Mouse (Mus musculus): ENCODE measurements at regions not wholly inside any gene's neighbourhood (a gene's known extent, or its start where the extent isn't known, plus 50 kb on each side); places are given as distances from the start of the nearest gene placed in this dataset.

DNA sequence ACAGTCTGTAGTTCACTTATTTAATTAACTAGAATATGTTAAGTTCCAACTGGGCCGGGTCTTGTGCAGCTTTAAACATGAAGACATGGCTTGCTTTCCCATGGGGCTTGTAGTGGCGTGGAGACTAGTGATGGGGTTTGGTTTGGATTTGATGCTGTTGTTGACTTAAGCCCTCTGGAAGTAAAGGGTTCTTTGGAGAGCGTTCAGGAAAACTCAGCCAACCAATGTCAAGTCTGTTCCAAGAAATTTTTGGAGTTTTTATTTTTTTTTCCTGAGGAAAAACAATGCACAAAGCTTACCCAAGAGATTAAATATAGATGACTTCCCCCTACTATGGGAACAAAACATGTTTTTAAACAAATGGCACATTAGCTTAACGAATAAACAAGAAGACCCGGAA is 67.3 kb upstream of the Galnt15 start:
- Histone ChIP-seq H3K9me3 (ENCODE audit: control insufficient read depth, low read length) (no peaks in the 10 kb centered on the region), H3K4me1 (ENCODE audit: control insufficient read depth, insufficient read depth, low read length) (peaks cover 5% of the 10 kb centered on the region; the same call in 1 of the 2 replicates), H3K36me3 (ENCODE audit: control insufficient read depth, insufficient read depth, low read length) (no peaks in the 10 kb centered on the region), H3K27me3 (ENCODE audit: control insufficient read depth, insufficient read depth, low read length) (no peaks in the 10 kb centered on the region), H3K4me2 (replicated peaks; ENCODE audit: low read depth, low read length, severe bottlenecking) (no peak overlapping the region), H3K9ac (ENCODE audit: low read depth, low read length, severe bottlenecking) (no peak overlapping the region), H3K4me3 (replicated peaks; ENCODE audit: low read length) (no peak overlapping the region), H3K27ac (replicated peaks; ENCODE audit: low read depth, low read length) (no peak overlapping the region)
- 80% methylated on average over 5 of the region's 5 CpGs for WGBS
- no peak for TF ChIP-seq POLR2A (IDR thresholded peaks at IDR 0.05; ENCODE audit: borderline replicate concordance, extremely low read depth, insufficient read depth, insufficient read length)
- DNase-seq (ENCODE audit: low spot score) (no peak), ATAC-seq (ENCODE audit: low FRiP score, low read depth) (no peak)

DNA sequence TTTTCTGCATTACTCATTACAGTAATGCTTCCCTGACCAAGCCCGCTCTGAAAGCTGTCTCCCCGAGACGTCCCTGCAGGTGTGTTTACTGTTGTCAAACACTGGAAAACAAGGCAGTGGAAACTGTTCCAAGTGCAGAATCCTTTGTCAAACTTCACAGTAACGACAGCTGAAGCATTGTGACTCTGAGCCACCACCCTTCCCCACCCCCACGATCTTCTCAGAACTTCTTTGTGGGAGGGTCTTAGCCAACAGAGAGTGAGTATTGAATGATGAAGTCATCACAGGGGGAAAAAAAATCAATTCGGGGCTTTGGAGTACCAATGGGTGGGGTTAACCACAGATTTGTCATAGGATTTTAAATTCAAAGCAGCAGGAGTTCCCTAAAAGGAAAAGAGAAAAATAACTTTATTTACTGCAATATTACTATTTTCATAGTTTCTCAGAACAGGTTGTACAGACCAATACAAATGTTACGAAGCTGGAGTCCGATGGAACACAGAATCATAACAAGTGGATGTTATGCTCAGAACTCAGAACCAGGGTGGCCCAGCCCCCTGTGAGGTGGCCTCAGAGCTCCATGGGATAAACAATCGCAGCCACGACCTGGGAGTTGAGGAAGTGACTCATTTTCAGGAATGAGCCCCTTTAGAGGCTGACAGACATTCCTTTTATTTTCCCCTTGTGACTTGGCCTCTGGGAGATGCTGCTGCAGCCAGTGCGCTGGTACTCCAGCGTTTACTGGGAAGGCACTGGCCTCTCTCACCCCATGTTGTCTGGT is 65.5 kb upstream of the Galnt15 start:
- Histone ChIP-seq H3K27ac (replicated peaks; ENCODE audit: low read depth, low read length) (no peak overlapping the region), H3K4me3 (replicated peaks; ENCODE audit: low read length) (no peak overlapping the region), H3K9me3 (ENCODE audit: control insufficient read depth, low read length) (no peaks in the 10 kb centered on the region), H3K36me3 (ENCODE audit: control insufficient read depth, insufficient read depth, low read length) (no peaks in the 10 kb centered on the region), H3K9ac (ENCODE audit: low read depth, low read length, severe bottlenecking) (no peak overlapping the region), H3K27me3 (ENCODE audit: control insufficient read depth, insufficient read depth, low read length) (no peaks in the 10 kb centered on the region), H3K4me1 (ENCODE audit: control insufficient read depth, insufficient read depth, low read length) (peaks cover 5% of the 10 kb centered on the region; the same call in 1 of the 2 replicates), H3K4me2 (replicated peaks; ENCODE audit: low read depth, low read length, severe bottlenecking) (no peak overlapping the region)
- TF ChIP-seq POLR2A (IDR thresholded peaks at IDR 0.05; ENCODE audit: borderline replicate concordance, extremely low read depth, insufficient read depth, insufficient read length): no peak
- 59% methylated on average over 12 of the region's 12 CpGs for WGBS
- DNase-seq (ENCODE audit: low spot score): no peak
- no peak for ATAC-seq (ENCODE audit: low FRiP score, low read depth)

DNA sequence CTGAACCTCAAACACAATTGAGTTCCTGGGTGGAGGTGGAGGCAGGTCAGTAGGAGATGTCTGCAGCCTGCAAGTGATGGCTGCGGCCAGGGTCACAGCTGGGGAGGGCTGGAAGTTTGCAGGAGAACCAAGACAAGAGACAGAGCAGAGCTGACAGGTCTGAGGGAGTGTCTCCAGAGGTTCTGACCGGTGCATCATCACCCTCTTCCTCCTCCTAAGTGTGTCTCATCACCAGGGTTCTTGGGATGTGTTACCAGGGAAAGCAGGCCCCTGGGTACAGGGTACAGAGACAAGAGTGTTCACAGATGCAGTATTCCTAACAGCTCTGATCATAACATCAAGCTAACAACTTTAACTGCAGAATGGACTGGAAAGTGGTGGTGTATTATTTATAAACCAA is 64.7 kb upstream of the Galnt15 start:
- H3K9ac ChIP-seq (ENCODE audit: low read depth, low read length, severe bottlenecking): no peak overlapping the region
- H3K9me3 ChIP-seq (ENCODE audit: control insufficient read depth, low read length): no peaks in the 10 kb centered on the region
- 53% methylated on average over 2 of the region's 2 CpGs for WGBS
- TF ChIP-seq POLR2A (IDR thresholded peaks at IDR 0.05; ENCODE audit: borderline replicate concordance, extremely low read depth, insufficient read depth, insufficient read length): no peak
- no peak overlapping the region for H3K4me3 ChIP-seq (replicated peaks; ENCODE audit: low read length)
- H3K27me3 ChIP-seq (ENCODE audit: control insufficient read depth, insufficient read depth, low read length): no peaks in the 10 kb centered on the region
- ATAC-seq (ENCODE audit: low FRiP score, low read depth) (no peak), DNase-seq (ENCODE audit: low spot score) (no peak)
- H3K4me1 ChIP-seq (ENCODE audit: control insufficient read depth, insufficient read depth, low read length): peaks cover 5% of the 10 kb centered on the region; the same call in 1 of the 2 replicates
- H3K27ac ChIP-seq (replicated peaks; ENCODE audit: low read depth, low read length): no peak overlapping the region
- H3K4me2 ChIP-seq (replicated peaks; ENCODE audit: low read depth, low read length, severe bottlenecking): no peak overlapping the region
- H3K36me3 ChIP-seq (ENCODE audit: control insufficient read depth, insufficient read depth, low read length): no peaks in the 10 kb centered on the region

GRCm38 (mm10) chr14:31964831-31965230 is 64.0 kb upstream of the Galnt15 start:
- 76% methylated on average over 4 of the region's 4 CpGs for WGBS
- Histone ChIP-seq H3K4me3 (replicated peaks; ENCODE audit: low read length) (no peak overlapping the region), H3K4me1 (ENCODE audit: control insufficient read depth, insufficient read depth, low read length) (peaks cover 5% of the 10 kb centered on the region; the same call in 1 of the 2 replicates), H3K9me3 (ENCODE audit: control insufficient read depth, low read length) (no peaks in the 10 kb centered on the region), H3K36me3 (ENCODE audit: control insufficient read depth, insufficient read depth, low read length) (no peaks in the 10 kb centered on the region), H3K4me2 (replicated peaks; ENCODE audit: low read depth, low read length, severe bottlenecking) (no peak overlapping the region), H3K27ac (replicated peaks; ENCODE audit: low read depth, low read length) (no peak overlapping the region), H3K27me3 (ENCODE audit: control insufficient read depth, insufficient read depth, low read length) (no peaks in the 10 kb centered on the region), H3K9ac (ENCODE audit: low read depth, low read length, severe bottlenecking) (no peak overlapping the region)
- DNase-seq (ENCODE audit: low spot score): no peak
- no peak for TF ChIP-seq POLR2A (IDR thresholded peaks at IDR 0.05; ENCODE audit: borderline replicate concordance, extremely low read depth, insufficient read depth, insufficient read length)
- no peak for ATAC-seq (ENCODE audit: low FRiP score, low read depth)

DNA sequence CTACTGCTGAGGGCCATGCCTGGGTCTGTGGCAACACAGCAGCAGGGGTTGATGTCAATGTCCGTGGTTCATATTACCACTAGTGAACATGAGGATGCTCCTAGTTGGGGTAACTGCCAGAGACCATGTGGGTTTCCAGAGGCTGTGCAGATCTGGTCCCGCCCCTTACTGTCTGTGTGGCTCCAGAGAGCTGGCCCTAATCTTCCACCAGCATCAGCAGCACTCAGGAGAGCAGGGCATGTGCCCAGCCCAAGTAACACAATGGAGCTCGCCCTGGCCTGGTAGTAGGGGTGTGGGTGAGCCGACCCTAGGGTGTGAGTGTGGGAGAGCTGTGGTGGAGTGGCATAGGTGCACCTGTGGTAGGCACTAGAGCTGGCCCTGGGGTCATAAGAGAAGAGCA is 59.3 kb upstream of the Galnt15 start:
- no peak overlapping the region for H3K4me3 ChIP-seq (replicated peaks; ENCODE audit: low read length)
- no peak for DNase-seq (ENCODE audit: low spot score)
- H3K27ac ChIP-seq (replicated peaks; ENCODE audit: low read depth, low read length): no peak overlapping the region
- no peak for ATAC-seq (ENCODE audit: low FRiP score, low read depth)
- no peaks in the 10 kb centered on the region for H3K4me1 ChIP-seq (ENCODE audit: control insufficient read depth, insufficient read depth, low read length)
- no peaks in the 10 kb centered on the region for H3K9me3 ChIP-seq (ENCODE audit: control insufficient read depth, low read length)
- WGBS: 92% methylated on average over 4 of the region's 4 CpGs
- no peaks in the 10 kb centered on the region for H3K27me3 ChIP-seq (ENCODE audit: control insufficient read depth, insufficient read depth, low read length)
- no peak for TF ChIP-seq POLR2A (IDR thresholded peaks at IDR 0.05; ENCODE audit: borderline replicate concordance, extremely low read depth, insufficient read depth, insufficient read length)
- no peak overlapping the region for H3K4me2 ChIP-seq (replicated peaks; ENCODE audit: low read depth, low read length, severe bottlenecking)
- H3K36me3 ChIP-seq (ENCODE audit: control insufficient read depth, insufficient read depth, low read length): no peaks in the 10 kb centered on the region
- H3K9ac ChIP-seq (ENCODE audit: low read depth, low read length, severe bottlenecking): no peak overlapping the region
